Mouse (Mus musculus): ENCODE measurements around the gene Ccl27a. TPM values are rescaled to one million over a fixed set of nuclear protein-coding genes. Genes with fewer than 3 reads are reported as not detected.

The Ccl27a gene
- polyA plus RNA-seq, 1 experiment from 2014 or later = 64.8 TPM

Other genes with a start within 250 kb of the Ccl27a start
- 1.0 and 2.0 TPM in 2 replicates for gene Fam219a, start 204.7 kb downstream of the Ccl27a start, polyA plus RNA-seq (2015; fragmentation: Nextera tagmentation; extraction: Ambion mirVana)
- gene Dnaic1, start 204.5 kb downstream of the Ccl27a start, polyA plus RNA-seq (2015; fragmentation: Nextera tagmentation; extraction: Ambion mirVana) = 0.46 and 0.47 TPM in 2 replicates
- 12.7 and 13.6 TPM in 2 replicates for gene Enho, start 133.9 kb downstream of the Ccl27a start, polyA plus RNA-seq (2015; fragmentation: Nextera tagmentation; extraction: Ambion mirVana)
- 5.1 and 5.5 TPM in 2 replicates for gene Cntfr, start 77.2 kb downstream of the Ccl27a start, polyA plus RNA-seq (2015; fragmentation: Nextera tagmentation; extraction: Ambion mirVana)
- gene Il11ra1, start 74.3 kb downstream of the Ccl27a start, polyA plus RNA-seq (2015; fragmentation: Nextera tagmentation; extraction: Ambion mirVana) = 405 and 439 TPM in 2 replicates
- 74.9 and 76.6 TPM in 2 replicates for gene Rpp25l, start 60.7 kb downstream of the Ccl27a start, polyA plus RNA-seq (2015; fragmentation: Nextera tagmentation; extraction: Ambion mirVana)
- gene Dctn3, start 51.1 kb downstream of the Ccl27a start, polyA plus RNA-seq (2015; fragmentation: Nextera tagmentation; extraction: Ambion mirVana) = 104 and 106 TPM in 2 replicates
- 0.14 TPM in 1 of 2 replicates, not detected in the other for gene Arid3c, start 43.1 kb downstream of the Ccl27a start, polyA plus RNA-seq (2015; fragmentation: Nextera tagmentation; extraction: Ambion mirVana)
- 40.4 and 47.3 TPM in 2 replicates for gene Galt, start 19.0 kb downstream of the Ccl27a start, polyA plus RNA-seq (2015; fragmentation: Nextera tagmentation; extraction: Ambion mirVana)
- gene Sigmar1, start 18.1 kb downstream of the Ccl27a start, polyA plus RNA-seq (2015; fragmentation: Nextera tagmentation; extraction: Ambion mirVana) = 81.8 and 84.6 TPM in 2 replicates
- 14.3 TPM in 1 of 2 replicates, not detected in the other for gene Gm21541, start 129.4 kb upstream of the Ccl27a start, polyA plus RNA-seq (2015; fragmentation: Nextera tagmentation; extraction: Ambion mirVana)
- 4.6 TPM in 2 replicates for gene Gm20878, start 167.3 kb upstream of the Ccl27a start, polyA plus RNA-seq (2015; fragmentation: Nextera tagmentation; extraction: Ambion mirVana)
- gene Fam205a4, start 191.8 kb upstream of the Ccl27a start, polyA plus RNA-seq (2015; fragmentation: Nextera tagmentation; extraction: Ambion mirVana) = 0.49 and 0.53 TPM in 2 replicates